Mouse (Mus musculus) megakaryocyte, adult 5-6 weeks (primary cell): ENCODE measurements around the gene Serpina3f. TPM values are rescaled to one million over a fixed set of nuclear protein-coding genes. Genes with fewer than 3 reads are reported as not detected.

Experiments used
- ATAC-seq: 2 replicates; pipeline ENCODE4 v1.8.0; 2016; ENCODE audit warnings: mild to moderate bottlenecking, inconsistent platforms; ENCODE audit not compliant: poor library complexity, severe bottlenecking
- total RNA-seq, 2 experiments: library from RNA; stranded (forward) in 1 of 2; stranded (reverse) in 1 of 2; fragments of 153-499, 151-499 nt in 1 of 2; fragments of 221-1000, 200-1000 nt in 1 of 2; gene quantifications; 2 replicates each; pipeline versions ENCODE4 v1.2.3 to v1.2.4; 2015 to 2017

The Serpina3f gene
- total RNA-seq, 2 experiments from 2014 or later = 0.59 to 1.5 TPM

DNA sequence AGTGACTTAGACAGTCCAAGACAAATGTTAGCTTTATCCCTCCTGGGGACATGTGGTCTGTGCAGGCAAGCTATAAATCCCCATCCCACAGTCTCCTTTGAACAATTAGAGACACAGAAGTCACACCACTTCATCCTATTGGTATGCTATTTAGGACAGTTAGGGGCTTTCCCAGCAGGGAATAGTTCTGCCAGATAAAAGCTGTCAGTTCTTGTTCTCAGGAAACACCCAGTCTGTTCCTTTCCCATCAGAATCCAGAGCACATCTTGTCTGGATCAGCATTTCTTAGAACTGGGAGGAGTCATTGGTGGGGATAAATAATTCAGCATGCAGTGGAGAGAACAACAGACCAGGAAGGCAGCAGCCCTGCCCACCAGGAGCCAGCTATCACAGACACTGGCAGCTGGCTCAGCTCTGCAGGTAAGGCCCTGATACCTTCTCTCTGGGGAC is 33.2 kb downstream of the Serpina3f start:
- ATAC-seq = no peak

DNA sequence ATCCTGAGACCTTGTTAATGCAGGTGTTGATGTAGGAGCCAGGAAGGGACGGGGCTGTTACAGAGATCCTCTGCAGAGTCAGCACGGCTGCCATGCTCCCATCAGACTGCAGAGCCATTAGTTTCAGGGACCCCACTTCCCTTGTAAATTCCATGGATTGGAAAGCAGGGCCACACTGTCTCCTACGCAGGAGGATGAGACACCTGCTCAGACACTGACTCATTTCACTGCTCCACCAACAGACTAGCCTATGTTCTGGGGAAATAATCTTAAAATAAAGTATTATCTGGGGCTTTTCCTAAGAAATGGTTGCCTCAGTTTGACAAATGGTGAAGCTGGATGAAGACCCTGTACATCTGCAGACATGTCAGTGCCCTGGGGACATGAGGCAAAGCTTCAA is 33.9 kb downstream of the Serpina3f start:
- ATAC-seq = no peak

DNA sequence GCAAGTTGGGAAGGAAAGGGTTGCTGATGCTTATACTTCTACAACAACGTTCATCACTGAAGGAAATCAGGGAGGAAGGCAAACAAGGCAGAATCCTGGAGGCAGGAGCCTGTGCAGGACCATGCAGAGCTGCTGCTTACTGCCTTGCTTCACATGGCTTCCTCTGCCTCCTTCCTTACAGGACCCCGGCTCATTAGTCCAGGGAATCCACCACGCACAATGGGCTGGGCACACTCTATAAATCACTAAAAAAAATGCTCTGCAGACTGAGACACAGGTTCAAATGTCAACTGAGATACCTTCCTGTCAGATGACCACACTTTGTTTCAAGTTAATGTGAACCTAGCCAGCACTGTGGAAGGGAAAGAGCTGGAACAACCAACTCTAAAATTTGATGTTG is 46.7 kb downstream of the Serpina3f start:
- ATAC-seq = no peak

DNA sequence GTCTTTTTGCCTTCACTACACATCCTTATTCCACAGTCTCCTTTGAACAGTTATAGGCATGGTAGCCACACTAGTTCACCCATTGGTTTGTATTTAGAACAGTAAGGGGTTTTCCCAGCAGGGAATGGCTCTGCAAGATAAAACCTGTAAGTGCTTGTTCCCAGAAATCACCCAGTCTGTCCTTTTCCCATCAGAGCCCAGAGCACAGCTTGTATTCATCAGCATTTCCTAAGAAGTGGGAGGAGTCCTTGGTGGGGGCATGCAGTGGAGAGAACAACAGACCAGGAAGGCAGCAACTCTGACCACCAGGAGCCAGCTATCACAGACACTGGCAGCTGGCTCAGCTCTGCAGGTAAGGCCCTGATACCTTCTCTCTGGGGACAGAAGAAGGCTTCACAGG is 48.5 kb downstream of the Serpina3f start, which contains the start of gene Serpina3i:
TSS of gene Serpina3i (plus strand) at position 260 of the 400 bp plus-strand sequence.
- ATAC-seq = no peak

DNA sequence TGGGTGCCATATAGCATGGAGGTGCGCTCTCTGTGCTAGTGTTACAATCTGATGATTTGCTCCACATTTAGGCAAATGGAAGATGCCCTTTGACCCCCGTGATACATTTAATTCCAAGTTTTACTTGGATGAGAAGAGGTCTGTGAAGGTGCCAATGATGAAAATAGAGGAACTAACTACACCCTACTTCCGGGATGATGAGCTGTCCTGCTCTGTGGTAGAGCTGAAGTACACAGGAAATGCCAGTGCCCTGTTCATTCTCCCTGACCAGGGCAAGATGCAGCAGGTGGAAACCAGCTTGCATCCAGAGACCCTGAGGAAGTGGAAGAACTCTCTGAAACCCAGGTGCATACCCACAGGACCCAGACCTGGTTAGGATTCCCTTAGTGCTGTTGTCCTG is 52.0 kb downstream of the Serpina3f start:
- ATAC-seq = peak; percentile 43; the same call in 1 of the 2 replicates

Other genes starting within 250 kb of the Serpina3f start
- 0.22 and 0.34 TPM in 2 replicates for gene Serpina11, start 224.6 kb upstream of the Serpina3f start, total RNA-seq (2015)
- gene Serpina11, start 224.6 kb upstream of the Serpina3f start, total RNA-seq (2017) = 0.77 and 1.3 TPM in 2 replicates
- not detected in 2 replicates for gene Serpina9, start 200.8 kb upstream of the Serpina3f start, total RNA-seq (2015)
- not detected in 2 replicates for gene Serpina9, start 200.8 kb upstream of the Serpina3f start, total RNA-seq (2017)
- gene Serpina12, start 170.1 kb upstream of the Serpina3f start, total RNA-seq (2015) = 0.05 and 0.07 TPM in 2 replicates
- not detected in 2 replicates for gene Serpina12, start 170.1 kb upstream of the Serpina3f start, total RNA-seq (2017)
- not detected in 2 replicates for gene Serpina5, start 113.4 kb upstream of the Serpina3f start, total RNA-seq (2015)
- not detected in 2 replicates for gene Serpina5, start 113.4 kb upstream of the Serpina3f start, total RNA-seq (2017)
- not detected in 2 replicates for gene Serpina3a, start 101.8 kb upstream of the Serpina3f start, total RNA-seq (2015)
- not detected in 2 replicates for gene Serpina3a, start 101.8 kb upstream of the Serpina3f start, total RNA-seq (2017)
- not detected in 2 replicates for gene Serpina3b, start 86.5 kb upstream of the Serpina3f start, total RNA-seq (2015)
- not detected in 2 replicates for gene Serpina3b, start 86.5 kb upstream of the Serpina3f start, total RNA-seq (2017)
- 0.40 TPM in 1 of 2 replicates, not detected in the other for gene Serpina3c, start 60.7 kb upstream of the Serpina3f start, total RNA-seq (2015)
- 0.45 TPM in 1 of 2 replicates, not detected in the other for gene Serpina3c, start 60.7 kb upstream of the Serpina3f start, total RNA-seq (2017)
- gene Serpina3g, start 21.7 kb downstream of the Serpina3f start, total RNA-seq (2015) = 4.2 and 4.7 TPM in 2 replicates
- 4.9 and 9.7 TPM in 2 replicates for gene Serpina3g, start 21.7 kb downstream of the Serpina3f start, total RNA-seq (2017)
- gene Serpina3i, start 48.6 kb downstream of the Serpina3f start, total RNA-seq (2015) = not detected in 2 replicates
- not detected in 2 replicates for gene Serpina3i, start 48.6 kb downstream of the Serpina3f start, total RNA-seq (2017)
- gene Serpina3j, start 100.0 kb downstream of the Serpina3f start, total RNA-seq (2015) = not detected in 2 replicates
- gene Serpina3j, start 100.0 kb downstream of the Serpina3f start, total RNA-seq (2017) = not detected in 2 replicates
- not detected in 2 replicates for gene Serpina3k, start 123.9 kb downstream of the Serpina3f start, total RNA-seq (2015)
- gene Serpina3k, start 123.9 kb downstream of the Serpina3f start, total RNA-seq (2017) = not detected in 2 replicates
- gene Serpina3m, start 123.9 kb downstream of the Serpina3f start, total RNA-seq (2015) = not detected in 2 replicates
- not detected in 2 replicates for gene Serpina3m, start 123.9 kb downstream of the Serpina3f start, total RNA-seq (2017)
- gene Serpina3n, start 192.2 kb downstream of the Serpina3f start, total RNA-seq (2015) = 0.23 and 0.31 TPM in 2 replicates
- not detected in 2 replicates for gene Serpina3n, start 192.2 kb downstream of the Serpina3f start, total RNA-seq (2017)